Mouse (Mus musculus) monocyte, adult 2 months (primary cell): Measurements from ENCODE around the gene Erlin1.

ENCODE experiments used
- DNase-seq, 2 experiments: peaks; one replicate each; pipeline ENCODE4 v3.0.0; 2022; ENCODE audit warnings: low spot score in 2 of 2, low read depth in 1 of 2

The Erlin1 gene

GRCm38 (mm10) chr19:44063773-44064172 is 5.8 kb downstream of the Erlin1 start:
- no peak for DNase-seq

- DNase-seq, result no peak
These were observed 9.4 kb downstream of the Erlin1 start for GRCm38 (mm10) chr19:44060226-44060625.

- DNase-seq, result no peak
These were observed 14.3 kb downstream of the Erlin1 start for GRCm38 (mm10) chr19:44055173-44055826.

- DNase-seq, result no peak
These were observed 19.2 kb downstream of the Erlin1 start for GRCm38 (mm10) chr19:44050388-44050787.

GRCm38 (mm10) chr19:44049282-44049681 is 20.3 kb downstream of the Erlin1 start:
- no peak for DNase-seq

GRCm38 (mm10) chr19:44045847-44046246 is 23.7 kb downstream of the Erlin1 start:
- DNase-seq, result no peak

- DNase-seq, result no peak
These were observed 27.5 kb downstream of the Erlin1 start for GRCm38 (mm10) chr19:44042121-44042520.

GRCm38 (mm10) chr19:44033396-44033795 is 36.2 kb downstream of the Erlin1 start:
- no peak for DNase-seq

GRCm38 (mm10) chr19:44032046-44032744 is 37.4 kb downstream of the Erlin1 start:
- no peak for DNase-seq

- DNase-seq, result no peak
These were observed 39.6 kb downstream of the Erlin1 start for GRCm38 (mm10) chr19:44030024-44030423.

GRCm38 (mm10) chr19:44028972-44029371 is 40.6 kb downstream of the Erlin1 start, which contains the start of gene Cyp2c23:
Cyp2c23 (minus strand) TSS chr19:44029208.
- DNase-seq, result no peak

- no peak for DNase-seq
These were observed 42.5 kb downstream of the Erlin1 start for GRCm38 (mm10) chr19:44026956-44027530.

- no peak for DNase-seq
These were observed 44.5 kb downstream of the Erlin1 start for GRCm38 (mm10) chr19:44024921-44025585.

GRCm38 (mm10) chr19:44023066-44023465 is 46.5 kb downstream of the Erlin1 start:
- DNase-seq, result no peak

GRCm38 (mm10) chr19:44021502-44021901 is 48.1 kb downstream of the Erlin1 start:
- no peak for DNase-seq

GRCm38 (mm10) chr19:44019739-44020138 is 49.8 kb downstream of the Erlin1 start:
- no peak for DNase-seq

GRCm38 (mm10) chr19:44013862-44014261 is 55.7 kb downstream of the Erlin1 start:
- DNase-seq, result no peak

GRCm38 (mm10) chr19:44008784-44009183 is 60.8 kb downstream of the Erlin1 start:
- no peak for DNase-seq

GRCm38 (mm10) chr19:44007186-44007585 is 62.4 kb downstream of the Erlin1 start:
- no peak for DNase-seq

- DNase-seq, result no peak
These were observed 64.6 kb downstream of the Erlin1 start for GRCm38 (mm10) chr19:44005025-44005424.

- no peak for DNase-seq
These were observed 65.3 kb downstream of the Erlin1 start for GRCm38 (mm10) chr19:44004261-44004660.

GRCm38 (mm10) chr19:44000720-44001119 is 68.9 kb downstream of the Erlin1 start:
- no peak for DNase-seq
